Mouse (Mus musculus) cerebellum, adult 9-10 months (tissue): ENCODE measurements around the gene Stat6.

Experiments
- DNase-seq: peaks from one replicate; pipeline ENCODE4 v3.0.0; 2022

Stat6 gene

GRCm38 (mm10) chr10:127642772-127643552 is at the start of gene Stat6:
Stat6 (plus strand) TSS chr10:127642986.
- peak; percentile 53 for DNase-seq

GRCm38 (mm10) chr10:127594405-127594804 is 48.4 kb upstream of the Stat6 start:
- DNase-seq = no peak

- no peak for DNase-seq
Observed at GRCm38 (mm10) chr10:127594930-127595715, 47.7 kb upstream of the Stat6 start.

GRCm38 (mm10) chr10:127596321-127596941 is 46.4 kb upstream of the Stat6 start:
- DNase-seq = peak; percentile 80

DNA sequence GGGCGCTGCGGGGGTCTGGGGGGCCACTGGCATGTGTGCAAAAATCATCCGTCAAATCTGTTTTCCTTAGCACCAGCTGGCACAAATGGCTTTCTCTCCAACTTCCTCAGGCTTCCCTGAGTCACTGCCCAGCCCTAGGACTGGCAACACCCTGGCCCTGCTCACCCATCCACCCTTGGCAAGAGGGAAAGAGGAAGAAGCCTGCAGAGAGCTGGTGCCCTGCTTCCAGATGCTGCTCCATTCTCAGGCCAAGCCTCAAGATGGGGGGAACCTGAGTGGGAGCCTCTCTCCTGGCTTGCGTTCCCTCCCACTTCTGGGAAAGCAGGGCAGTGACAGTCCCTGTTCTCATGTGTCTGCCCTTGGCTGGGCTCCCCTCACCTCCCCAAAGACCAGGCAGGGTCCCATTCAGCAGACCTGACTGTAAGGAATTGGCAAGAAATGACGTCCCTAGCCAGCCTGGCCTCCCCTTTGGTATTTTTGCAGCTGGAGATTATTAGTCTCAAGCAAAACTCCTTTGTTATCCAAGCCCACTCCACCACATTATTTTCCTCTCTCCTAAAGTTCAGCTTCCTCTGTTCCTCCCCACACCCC is 45.4 kb upstream of the Stat6 start:
- DNase-seq = peak; percentile 86

- DNase-seq = peak; percentile 47
Observed at GRCm38 (mm10) chr10:127598607-127599006, 44.2 kb upstream of the Stat6 start.

GRCm38 (mm10) chr10:127599252-127599651 is 43.5 kb upstream of the Stat6 start:
- DNase-seq = peak; percentile 28

- peak; percentile 73 for DNase-seq
Observed at GRCm38 (mm10) chr10:127599779-127600541, 42.8 kb upstream of the Stat6 start.

GRCm38 (mm10) chr10:127602194-127602593 is 40.6 kb upstream of the Stat6 start:
- no peak for DNase-seq

- no peak for DNase-seq
Observed at GRCm38 (mm10) chr10:127603437-127604371, 39.1 kb upstream of the Stat6 start.

DNA sequence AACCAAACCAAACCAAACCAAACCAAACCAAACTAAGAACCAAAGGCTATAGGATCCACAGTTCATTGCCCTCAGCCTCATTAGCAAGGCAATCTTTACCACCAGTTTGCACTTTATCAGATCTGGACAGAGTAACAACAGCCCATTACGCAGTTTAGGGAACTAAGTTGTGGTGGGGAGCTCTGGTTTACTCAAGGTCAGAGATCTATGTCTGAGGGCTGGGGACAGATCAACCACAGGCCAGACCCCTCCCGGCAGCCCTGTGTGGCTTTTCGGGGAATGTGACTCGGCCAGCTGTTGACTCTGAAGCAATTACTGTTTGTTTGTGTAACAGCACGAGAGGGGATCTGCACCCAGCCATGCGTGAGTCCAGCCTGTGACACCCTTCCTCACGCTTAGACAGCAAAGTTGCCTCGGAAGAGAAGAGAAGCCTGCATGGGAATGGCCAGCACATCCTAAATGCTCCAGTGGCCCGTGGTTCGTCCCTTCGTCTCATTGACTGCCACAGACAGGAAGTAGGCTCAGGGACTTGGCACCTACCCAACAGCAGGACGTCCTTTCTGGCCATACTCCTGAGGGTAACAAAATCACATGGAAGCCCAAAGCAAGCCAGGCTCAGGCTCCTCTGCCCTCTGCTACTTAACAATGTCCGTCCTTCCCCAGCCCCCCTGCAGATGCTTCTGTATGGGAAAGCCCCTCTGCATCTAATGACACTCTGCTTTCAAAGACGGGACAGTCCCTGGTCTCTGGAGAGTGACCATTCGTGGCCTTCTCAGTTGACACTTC is 38.1 kb upstream of the Stat6 start:
- no peak for DNase-seq

DNA sequence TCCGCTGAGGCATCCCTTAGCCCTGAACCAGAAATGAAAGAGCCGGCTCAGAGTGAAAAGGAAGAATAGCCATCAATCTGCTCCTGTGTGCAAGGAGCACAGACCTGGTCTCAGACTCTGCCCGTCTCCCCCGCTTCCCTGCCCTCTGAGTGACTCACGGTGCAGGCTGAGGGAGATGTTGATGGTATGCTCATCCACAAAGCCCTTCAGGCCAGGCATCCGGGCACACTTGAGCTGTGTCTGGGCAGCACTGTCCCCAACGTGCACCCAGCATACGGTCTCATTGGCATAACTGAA is 37.6 kb upstream of the Stat6 start:
- no peak for DNase-seq

GRCm38 (mm10) chr10:127605756-127606155 is 37.0 kb upstream of the Stat6 start:
- no peak for DNase-seq

DNA sequence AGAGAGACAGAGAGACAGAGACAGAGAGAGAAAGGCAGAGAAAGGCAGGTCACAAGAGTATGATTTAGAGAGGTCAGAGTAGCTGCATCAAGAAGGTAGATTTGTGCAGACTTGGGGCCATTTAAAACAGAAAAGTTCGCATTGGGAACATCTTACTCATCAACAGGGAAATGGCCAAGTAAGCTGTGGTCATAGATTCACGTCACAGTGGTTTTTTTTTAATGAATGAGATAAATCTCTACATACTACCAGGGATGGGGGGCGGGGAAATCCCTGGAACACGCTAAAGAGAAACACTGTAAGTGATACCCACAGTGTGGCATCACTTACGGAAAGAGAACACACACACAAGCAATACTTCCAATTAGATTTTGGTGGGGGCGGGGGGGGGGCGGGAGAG is 35.7 kb upstream of the Stat6 start:
- no peak for DNase-seq

- DNase-seq = no peak
Observed at GRCm38 (mm10) chr10:127609415-127610065, 33.2 kb upstream of the Stat6 start.

DNA sequence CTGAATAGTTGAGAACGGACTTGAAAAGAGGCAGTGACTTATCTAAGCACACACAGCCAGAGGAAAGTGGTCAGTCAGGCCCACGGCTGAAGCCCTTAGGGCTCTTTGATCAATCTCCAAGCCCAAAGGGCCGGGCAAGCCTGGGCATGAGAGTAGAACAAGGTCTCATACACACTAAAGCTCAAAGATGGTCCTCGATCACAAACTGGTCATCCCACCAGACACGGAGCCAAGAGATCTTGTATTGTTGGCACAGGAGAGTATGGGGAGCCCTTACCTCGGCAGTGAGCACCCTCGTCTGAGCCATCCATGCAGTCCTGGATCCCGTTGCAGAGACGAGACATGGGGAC is 32.7 kb upstream of the Stat6 start:
- no peak for DNase-seq

DNA sequence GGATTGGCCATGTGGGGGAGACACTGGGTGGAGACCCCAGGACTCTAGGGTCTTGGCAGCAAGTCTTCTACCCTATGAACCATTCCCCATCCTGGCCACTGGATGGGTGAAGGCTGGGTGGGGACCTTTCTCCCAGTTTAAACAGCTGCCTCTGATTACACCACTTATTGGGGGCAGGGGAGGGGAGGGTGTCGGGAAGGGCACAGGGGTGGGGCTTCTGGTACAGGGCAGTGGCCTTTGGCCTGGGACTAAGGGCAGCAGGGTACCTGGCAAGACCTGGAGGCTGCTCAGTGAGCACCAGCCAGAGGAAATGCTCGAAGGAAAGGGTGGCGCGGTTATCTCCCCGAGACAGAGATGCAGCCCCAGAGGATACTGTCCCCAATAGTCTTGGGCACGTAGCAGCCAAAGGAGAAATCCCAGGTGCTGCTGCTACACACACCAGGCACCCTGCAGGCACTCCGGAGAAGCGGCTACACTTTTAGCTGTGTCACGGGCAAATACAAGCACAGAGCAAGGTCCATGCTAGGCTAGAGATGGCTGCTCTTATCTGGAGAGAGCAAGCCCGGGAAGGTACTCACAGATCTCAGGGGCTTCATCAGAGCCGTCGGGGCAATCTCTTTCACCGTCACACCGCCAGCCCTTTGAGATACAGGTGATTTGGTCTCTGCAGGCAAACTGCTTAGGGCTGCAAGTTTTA is 30.6 kb upstream of the Stat6 start:
- no peak for DNase-seq

GRCm38 (mm10) chr10:127614236-127615033 is 28.4 kb upstream of the Stat6 start:
- DNase-seq = peak; percentile 47

DNA sequence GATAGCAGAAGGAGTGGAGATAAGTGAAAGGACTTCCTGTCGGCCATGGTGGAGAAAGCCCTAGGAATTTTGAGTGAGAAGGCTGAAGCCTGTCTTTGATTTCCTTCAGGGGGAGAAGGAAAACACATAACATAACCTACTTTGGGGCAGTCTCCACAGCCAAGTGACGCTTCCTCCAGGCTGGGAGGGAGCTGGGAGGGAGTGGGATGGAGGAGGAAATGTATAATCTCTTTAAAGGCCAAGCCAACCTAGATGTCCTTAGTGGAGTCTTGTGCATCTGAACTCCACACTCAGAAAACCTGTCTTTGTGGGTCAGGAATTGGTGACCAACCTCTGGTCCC is 27.8 kb upstream of the Stat6 start:
- DNase-seq = peak; percentile 43
